Mouse (Mus musculus): ENCODE measurements around the gene Gm43638.
"Not testable (repeated sequence)": the region's sequence is repeated elsewhere in the genome, so short reads cannot be mapped to it uniquely, and the experiment has no call there.

Gene Gm43638

DNA sequence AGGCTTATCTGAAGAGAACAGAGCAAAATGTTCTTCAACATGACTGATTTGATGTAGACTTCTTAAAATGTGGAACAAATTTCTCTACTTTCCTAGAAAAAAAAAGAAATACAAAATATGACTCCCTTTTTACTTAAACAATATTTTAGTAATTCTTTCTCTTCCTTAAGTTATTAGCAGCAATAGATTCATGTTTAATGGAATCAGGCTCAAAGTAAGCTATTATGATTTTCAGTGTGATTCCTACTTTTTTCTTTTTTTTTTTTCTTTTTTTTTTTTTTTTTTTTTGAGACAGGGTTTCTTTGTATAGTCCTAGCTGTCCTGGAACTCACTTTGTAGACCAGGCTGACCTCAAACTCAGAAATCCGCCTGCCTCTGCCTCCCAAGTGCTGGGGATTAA is at the start of gene Gm43638:
TSS of gene Gm43638 (minus strand) at position 101 of the 400 bp plus-strand sequence.
- DNase-seq (ENCODE audit: low spot score in 2 of 2): not testable (repeated sequence)

DNA sequence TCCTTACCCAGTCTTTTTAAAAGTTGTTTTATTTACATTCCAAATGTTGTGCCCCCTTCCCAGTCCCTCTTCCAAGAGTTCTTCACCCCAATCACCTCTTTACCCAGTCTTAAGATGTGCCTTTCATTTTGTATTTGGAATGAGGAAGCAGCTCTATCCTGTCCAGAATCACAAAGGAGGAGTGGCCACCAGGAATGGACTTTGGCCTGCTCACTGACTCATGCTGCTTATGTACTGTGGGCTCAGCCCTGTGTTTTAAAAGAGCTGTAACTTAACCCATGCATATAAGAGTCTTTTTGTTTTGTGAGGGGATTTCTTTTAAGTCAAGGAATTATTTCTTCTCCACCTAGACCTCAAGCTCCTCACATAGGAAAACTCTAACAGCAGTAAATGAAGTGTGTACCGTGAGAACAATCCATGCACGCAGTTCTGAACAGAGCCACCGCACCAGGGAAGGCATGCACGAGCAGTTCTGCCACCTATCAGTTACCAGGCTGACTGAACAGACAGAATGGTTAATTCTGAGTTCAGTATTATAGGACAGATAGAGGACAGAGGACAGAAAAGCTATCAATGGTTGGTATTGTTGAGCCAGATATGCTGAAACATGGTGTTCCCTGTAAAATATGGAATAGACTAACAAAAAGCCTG is 49.5 kb upstream of the Gm43638 start:
- DNase-seq (ENCODE audit: low spot score in 2 of 2): no peak

DNA sequence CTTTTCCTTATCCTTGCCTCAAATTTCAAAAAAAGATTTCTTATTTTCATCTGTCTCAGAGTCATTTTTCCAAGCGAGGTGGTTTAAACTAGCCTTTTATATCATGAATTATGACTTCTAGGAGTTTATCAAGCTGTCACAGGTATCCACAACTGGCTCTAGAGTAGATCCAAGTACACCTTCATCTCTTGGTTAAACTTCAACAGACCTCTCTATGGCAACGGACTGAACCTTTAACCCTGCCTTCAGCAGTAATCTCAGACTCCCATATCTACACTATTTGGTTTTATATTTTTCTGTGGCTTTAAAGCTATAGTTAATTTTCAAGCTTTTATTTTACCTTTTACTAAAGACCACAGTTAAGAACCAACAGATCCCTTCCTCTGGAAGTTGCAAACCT is 45.7 kb upstream of the Gm43638 start:
- no peak for DNase-seq (ENCODE audit: low spot score in 2 of 2)

DNA sequence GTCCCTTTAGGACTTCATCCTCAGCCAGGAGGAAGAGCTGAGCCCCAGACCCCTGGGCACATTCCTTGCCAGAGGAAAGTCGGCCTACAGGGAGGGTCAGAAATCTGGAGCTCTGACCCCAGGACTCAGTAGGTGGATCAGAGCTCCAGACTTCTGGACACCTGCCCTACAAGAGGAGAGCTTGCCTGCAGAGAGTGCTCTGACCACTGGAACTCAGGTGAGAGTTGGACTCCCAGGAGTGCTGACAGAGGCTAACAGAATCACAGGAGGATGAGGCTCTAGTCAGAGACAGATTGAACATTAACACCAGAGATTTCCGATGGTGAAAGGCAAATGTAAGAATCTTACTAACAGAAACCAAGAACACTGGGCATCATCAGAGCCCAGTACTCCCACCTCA is 37.0 kb upstream of the Gm43638 start:
- not testable (repeated sequence) for DNase-seq (ENCODE audit: low spot score in 2 of 2)

DNA sequence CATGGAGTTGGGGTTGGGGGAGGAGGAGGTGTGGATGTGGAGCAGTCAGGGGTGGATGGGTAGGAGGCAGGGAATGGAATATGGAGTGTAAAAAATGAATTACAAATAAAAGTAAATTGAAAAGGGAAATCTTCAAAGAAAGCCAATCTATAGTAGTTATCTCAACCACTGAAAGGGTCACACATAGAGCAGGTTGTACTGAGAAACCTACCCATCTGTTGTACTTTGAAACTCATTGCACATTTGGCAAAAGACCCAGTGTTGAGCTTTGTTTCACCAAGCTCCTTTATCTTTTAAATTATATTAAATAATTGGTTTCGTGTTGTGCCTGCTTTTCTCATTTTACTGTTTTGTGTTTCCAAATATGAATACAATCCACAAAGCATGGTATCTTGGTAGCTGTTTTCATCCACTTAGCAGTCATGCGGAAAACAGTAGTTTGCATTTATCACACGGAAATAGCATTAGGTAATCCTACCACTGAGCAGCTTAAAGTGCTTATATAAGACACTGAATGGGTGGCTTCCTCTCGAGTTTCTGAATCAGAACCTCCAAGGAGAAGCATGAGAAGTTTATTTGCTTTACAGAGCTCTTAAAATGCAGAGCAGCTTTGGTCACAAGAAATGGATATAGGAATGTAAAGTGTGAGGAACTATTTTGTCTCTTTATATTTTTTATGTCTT is 19.3 kb upstream of the Gm43638 start:
- no peak for DNase-seq (ENCODE audit: low spot score in 2 of 2)

DNA sequence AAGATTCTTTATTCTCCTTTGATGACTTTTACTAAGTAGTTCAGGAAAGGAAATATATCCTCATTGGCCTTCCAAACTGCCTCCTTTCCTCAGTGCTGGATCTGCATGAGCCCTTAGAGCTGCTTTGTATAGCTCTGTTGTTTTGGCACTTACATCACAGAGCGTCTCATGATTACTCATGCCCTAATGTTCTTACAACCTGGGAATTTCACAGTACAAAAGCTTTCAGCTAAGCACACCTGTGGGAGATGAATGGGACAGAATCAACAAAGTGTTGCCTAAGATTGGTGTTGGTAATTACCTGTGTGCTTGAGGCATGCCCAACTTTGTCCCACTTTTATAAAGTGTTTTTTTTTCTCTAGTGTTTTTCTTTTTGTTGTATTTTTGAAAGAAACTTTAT is 16.1 kb upstream of the Gm43638 start:
- DNase-seq (ENCODE audit: low spot score in 2 of 2): no peak

DNA sequence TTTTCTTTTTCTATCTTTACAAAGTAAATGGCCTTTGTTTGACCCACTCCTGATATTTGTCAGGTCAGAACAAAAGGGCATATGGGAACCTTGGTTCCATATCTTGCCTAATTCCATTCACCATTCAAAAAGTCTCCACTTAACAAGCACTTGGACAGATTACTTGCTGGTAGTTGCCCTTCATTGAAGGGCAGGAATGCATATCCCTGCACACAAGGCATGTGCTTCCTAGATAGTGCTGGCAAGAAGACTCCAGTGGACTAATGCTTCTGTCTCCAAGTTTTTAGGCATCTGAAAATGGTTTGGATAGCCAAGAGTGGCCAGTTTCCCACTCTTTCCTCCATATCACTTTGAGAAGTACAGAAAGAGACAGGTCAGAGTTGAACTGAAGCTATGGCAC is 12.7 kb upstream of the Gm43638 start:
- DNase-seq (ENCODE audit: low spot score in 2 of 2): no peak

DNA sequence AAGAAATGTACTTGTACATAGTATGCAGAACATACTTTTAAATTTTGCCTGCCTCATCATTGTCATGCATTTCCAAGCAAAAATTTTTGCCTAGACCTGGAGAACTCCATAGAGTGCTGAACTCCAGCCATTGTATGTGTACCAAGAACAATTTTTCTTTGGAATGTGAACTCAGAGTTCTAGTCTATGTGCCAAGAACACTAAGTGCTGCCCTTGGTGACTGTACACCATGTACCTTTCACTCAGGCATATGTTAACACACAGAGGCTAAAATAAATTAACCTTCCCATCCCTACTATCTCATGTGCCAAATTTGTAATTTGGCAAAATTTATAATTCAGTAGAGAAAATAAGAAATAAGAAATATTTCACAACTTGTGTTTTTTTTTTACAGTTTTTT is 12.3 kb upstream of the Gm43638 start:
- no peak for DNase-seq (ENCODE audit: low spot score in 2 of 2)

DNA sequence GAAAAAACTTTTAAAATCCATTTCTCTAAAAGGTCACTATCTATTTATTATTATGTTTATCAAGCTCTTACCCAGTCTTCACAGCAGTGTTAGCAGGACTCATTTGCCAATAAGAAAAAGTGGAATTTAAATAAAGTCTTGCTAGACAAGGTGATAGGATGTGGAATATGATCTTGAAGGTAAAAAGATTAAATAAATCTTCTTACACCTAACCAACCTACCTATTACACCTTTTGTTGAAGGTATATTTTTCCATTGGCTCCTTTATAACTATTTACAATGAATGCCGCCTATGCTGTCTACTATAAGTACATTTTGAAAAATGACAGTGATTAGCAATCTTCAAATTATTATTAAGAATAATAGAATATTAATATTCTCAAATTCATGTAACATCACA is 4.2 kb upstream of the Gm43638 start, which contains the start of gene Ugt2a1:
TSS of gene Ugt2a1 (minus strand) at position 101 of the 400 bp plus-strand sequence.
- DNase-seq (ENCODE audit: low spot score in 2 of 2): no peak

DNA sequence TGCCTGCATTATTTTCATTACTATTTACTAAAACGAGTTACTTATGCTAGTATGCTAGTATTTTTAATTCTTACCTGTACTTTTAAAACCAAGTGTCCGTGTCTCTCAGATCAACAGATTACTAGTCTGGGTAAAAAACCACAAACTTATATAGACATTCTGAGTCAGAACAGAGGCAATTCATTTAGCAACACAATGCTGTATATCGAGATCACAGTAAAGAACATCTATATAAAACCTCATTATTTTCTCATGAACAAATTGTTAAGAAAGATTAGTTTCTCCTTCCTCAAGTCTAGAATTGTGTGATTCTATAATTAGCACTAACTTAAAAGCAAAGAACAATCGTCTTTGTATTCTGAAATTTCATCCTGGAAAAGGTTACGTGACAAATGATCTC is 4.4 kb downstream of the Gm43638 start, which contains the start of gene Ugt2a2:
TSS of gene Ugt2a2 (minus strand) at position 101 of the 400 bp plus-strand sequence.
- no peak for DNase-seq (ENCODE audit: low spot score in 2 of 2)

DNA sequence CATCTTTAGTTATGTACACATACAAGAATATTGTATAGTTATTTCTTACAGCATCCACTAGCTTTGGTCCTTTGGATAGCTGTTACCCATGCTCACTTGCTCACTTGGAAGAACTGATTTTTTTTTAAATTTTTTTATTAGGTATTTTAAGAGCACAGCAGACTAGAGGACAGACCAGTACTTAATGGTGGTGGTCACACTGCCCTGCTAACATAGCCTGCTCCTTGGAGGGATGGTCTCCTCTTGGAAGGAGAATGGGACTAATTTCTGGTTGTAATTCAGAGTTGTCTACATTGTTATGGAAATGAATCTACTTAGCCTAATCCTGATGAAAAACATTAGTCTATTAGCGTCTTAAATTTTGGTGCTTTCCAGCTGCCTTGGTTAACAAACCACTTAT is 27.8 kb downstream of the Gm43638 start:
- DNase-seq (ENCODE audit: low spot score in 2 of 2): no peak

DNA sequence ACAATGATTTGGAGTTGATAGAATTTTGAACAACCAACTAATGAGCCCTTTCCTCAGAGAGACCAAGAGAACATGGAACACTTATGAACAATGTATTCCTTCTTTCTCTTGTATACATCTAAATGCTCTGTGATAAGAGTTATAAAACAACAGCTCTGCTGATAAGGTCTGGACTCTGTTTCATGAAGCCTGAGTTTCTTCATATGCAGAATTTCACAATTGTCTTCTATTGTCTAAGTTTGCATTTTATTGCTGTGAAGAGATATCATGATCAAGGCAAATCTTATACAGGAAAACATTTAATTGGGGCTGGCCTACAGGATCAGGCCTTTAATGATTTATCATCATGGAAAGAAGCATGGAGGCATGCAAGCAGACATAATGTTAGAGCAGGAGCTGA is 28.9 kb downstream of the Gm43638 start:
- no peak for DNase-seq (ENCODE audit: low spot score in 2 of 2)

DNA sequence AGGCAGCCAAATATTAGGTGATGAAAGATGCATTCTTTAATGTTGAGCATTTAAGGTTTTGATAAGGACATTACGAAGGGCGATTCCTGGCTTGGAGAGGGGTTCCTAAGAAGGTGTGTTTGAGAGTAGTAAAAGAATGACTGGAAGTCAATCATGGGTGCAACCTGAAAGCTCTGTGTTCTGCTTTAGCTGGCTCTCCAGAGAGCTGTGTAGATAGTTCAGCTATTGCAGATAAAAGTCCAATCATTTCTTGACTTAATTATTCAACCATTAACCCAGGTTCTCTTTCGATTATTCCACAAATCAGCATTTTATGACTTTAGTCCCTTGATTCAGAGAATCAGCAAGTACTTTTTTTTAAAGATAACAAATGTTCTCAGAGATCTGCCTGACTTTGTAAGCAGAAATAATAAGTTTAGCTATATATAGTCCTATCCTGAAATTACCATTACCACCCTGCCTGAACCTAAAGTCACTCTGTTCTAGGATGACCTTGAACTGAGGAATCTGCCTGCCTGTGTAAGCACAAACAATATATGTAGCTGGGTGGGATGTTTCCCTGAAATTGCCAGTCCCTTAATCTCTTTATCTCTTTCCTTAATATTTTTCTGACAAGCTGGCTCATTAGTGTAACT is 30.3 kb downstream of the Gm43638 start:
- DNase-seq (ENCODE audit: low spot score in 2 of 2): no peak

DNA sequence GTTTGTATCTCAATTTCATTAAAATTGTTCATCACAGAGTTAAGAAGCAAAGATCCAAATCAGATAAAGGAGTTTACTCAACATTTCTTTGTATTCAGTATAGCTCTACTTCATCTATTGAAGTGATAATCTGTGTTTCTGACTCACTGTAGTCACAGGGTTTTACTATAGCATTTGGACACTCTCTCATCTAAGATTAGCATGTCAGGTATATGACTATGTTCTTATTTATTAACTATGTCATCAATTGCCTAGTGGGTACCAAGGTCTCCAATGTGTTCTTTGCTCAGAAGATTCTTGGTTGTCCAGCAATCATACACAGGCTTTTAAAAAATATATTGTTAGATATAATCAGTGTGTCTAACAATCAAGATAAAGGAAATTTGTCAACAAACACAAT is 31.1 kb downstream of the Gm43638 start:
- DNase-seq (ENCODE audit: low spot score in 2 of 2): no peak

DNA sequence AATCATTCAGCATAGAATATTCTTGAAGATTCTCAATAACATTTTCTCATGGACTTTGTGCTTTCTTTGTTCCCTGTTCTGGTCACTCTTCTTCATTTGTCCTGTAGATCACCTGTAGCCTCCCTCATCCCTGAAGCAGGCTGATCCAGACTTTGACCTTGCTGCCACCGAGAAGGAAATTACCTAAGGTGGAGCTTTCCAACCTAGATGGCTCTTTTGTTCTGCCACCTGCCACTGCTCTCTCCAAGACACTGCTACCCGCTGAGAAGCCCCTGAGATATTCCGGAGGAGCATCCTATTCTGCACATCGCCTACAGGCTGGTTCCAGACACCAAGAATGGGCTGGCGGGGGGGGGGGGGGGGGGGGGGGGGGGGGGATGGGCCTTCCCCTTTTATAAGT is 34.1 kb downstream of the Gm43638 start:
- not testable (repeated sequence) for DNase-seq (ENCODE audit: low spot score in 2 of 2)

DNA sequence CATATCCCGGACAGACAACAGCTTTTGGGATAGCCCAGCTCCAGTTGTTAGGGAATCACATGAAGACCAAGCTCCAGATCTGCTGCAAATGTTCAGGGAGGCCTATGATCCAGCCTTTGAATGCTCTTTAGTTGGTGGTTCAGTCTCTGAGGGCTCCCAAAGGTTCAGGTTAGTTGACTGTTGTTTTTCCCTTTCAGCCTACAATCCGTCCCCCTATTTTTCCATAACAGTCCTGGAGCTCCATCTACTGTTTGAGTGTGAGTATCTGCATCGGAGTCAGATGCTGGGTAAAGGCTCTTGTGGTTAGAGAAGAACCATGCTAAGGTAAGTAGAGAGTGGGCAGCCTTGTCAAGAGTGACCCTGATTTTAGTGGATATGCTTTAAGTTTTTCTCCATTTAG is 50.3 kb downstream of the Gm43638 start:
- DNase-seq (ENCODE audit: low spot score in 2 of 2): no peak

DNA sequence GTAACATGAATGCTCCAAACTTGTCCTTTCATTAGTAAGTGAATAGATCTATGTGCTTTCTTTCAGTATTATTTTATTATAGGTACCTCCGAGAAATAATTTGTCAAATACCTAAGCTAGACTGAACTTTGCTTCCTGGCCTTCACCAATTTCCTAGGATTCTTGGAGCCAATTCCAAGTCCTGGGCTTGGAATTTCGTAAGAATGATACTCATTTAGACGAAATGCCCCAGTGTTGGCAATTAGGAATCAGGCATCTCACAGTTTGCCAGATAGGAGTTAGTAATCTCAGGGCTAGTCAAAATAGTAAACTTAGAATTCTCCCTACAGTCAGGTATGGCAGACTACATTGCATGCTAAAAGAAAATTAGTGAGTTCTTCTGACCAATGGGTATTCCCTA is 60.9 kb downstream of the Gm43638 start:
- no peak for DNase-seq (ENCODE audit: low spot score in 2 of 2)

DNA sequence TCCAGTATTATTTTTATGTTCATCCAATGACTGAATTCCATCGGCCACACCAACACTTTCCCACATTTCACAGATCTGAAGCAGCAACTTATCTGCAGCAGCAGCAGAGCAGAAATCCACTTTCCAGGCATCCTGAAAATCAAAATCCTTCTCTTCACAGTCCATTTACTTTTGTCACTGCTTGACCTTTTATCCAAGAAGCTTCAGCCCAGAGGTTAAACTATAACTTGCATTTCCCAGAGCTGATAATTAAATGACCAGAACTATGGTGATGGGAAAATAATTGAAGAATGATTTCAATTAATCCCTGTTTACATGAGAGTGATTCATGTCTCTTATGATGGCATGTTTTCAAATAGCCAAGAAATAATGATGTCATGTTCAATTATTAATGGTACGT is 62.6 kb downstream of the Gm43638 start, which contains the start of gene Ugt2b38:
TSS of gene Ugt2b38 (minus strand) at position 163 of the 400 bp plus-strand sequence.
- DNase-seq (ENCODE audit: low spot score in 2 of 2): not testable (repeated sequence)

All from thymus, postnatal 10 days (tissue).